Mouse (Mus musculus) liver, embryonic 18 days (tissue): Measurements from ENCODE around the gene Scyl3. TPM values are rescaled to one million over a fixed set of nuclear protein-coding genes. Genes with fewer than 3 reads are reported as not detected.

ENCODE experiments used
- polyA plus RNA-seq: library from polyadenylated mRNA; depleted of rRNA; stranded (reverse); fragments of >200 nt; gene quantifications from 2 replicates; pipeline ENCODE4 v1.2.3, GENCODE M21; 2012; rRNA removed

The Scyl3 gene
- polyA plus RNA-seq: 6.3 and 6.9 TPM in 2 replicates

GRCm38 (mm10) chr1:163928846-163929245 lies at the start of gene Scyl3:
Gene Scyl3, plus strand, starts transcription at chr1:163929100.

GRCm38 (mm10) chr1:163994721-163995608 lies 66.1 kb downstream of the Scyl3 start, which contains the start of the genes BC055324 and Mettl18:
Gene BC055324, minus strand, starts transcription at chr1:163994796.
Gene Mettl18, plus strand, starts transcription at chr1:163994889.

Other genes with a start within 250 kb of the Scyl3 start
- not detected in 2 replicates for gene Mettl11b, start 203.9 kb upstream of the Scyl3 start, polyA plus RNA-seq
- 1.5 and 1.6 TPM in 2 replicates for gene Kifap3, start 149.5 kb upstream of the Scyl3 start, polyA plus RNA-seq
- gene BC055324, start 65.7 kb downstream of the Scyl3 start, polyA plus RNA-seq: 3.6 and 4.0 TPM in 2 replicates
- gene Mettl18, start 65.8 kb downstream of the Scyl3 start, polyA plus RNA-seq: 1.9 and 2.1 TPM in 2 replicates
- gene Sele, start 119.1 kb downstream of the Scyl3 start, polyA plus RNA-seq: 0.10 and 0.13 TPM in 2 replicates
- gene Sell, start 132.9 kb downstream of the Scyl3 start, polyA plus RNA-seq: 12.2 and 12.4 TPM in 2 replicates
- 0.78 and 0.87 TPM in 2 replicates for gene Selp, start 186.2 kb downstream of the Scyl3 start, polyA plus RNA-seq
- 23.0 and 23.1 TPM in 2 replicates for gene F5, start 222.7 kb downstream of the Scyl3 start, polyA plus RNA-seq